Mouse (Mus musculus) heart, adult 2 months (tissue): Measurements from ENCODE around the gene Tmem74b.

Experiments
- EP300 ChIP-seq: fragments of 200-500 bp; IDR thresholded peaks from 2 replicates; pipeline ENCODE4 v1.6.1; 2011; ENCODE audit warnings: low read depth, low read length, control low read depth; ENCODE audit not compliant: insufficient read depth
- POLR2A ChIP-seq: fragments of 200-500 bp; IDR thresholded peaks from 2 replicates; pipeline ENCODE4 v1.6.1; 2011; ENCODE audit warnings: mild to moderate bottlenecking, low read depth, low read length, control low read depth; ENCODE audit not compliant: insufficient read depth

GRCm38 (mm10) chr2:151733151-151733865 lies 31.5 kb downstream of the Tmem74b start:
- TF ChIP-seq EP300 (no peak), POLR2A (no peak)
